Mouse (Mus musculus) kidney, adult 9 months (tissue): ENCODE data around the gene Cdk1.
"Not testable (repeated sequence)": the region's sequence is repeated elsewhere in the genome, so short reads cannot be mapped to it uniquely, and the experiment has no call there.

Experiments
- DNase-seq: peaks from one replicate; pipeline ENCODE4 v3.0.0; 2022

The Cdk1 gene

GRCm38 (mm10) chr10:69352212-69353085 lies at the start of gene Cdk1:
TSS of gene Cdk1 (minus strand) at chr10:69352938.
- peak; percentile 98 for DNase-seq

- DNase-seq, result peak; percentile 14
Observed at GRCm38 (mm10) chr10:69399814-69400385, 47.2 kb upstream of the Cdk1 start.

GRCm38 (mm10) chr10:69398763-69399590 lies 46.2 kb upstream of the Cdk1 start, which contains the start of gene Ank3:
TSS of gene Ank3 (plus strand) at chr10:69398773.
- DNase-seq, result peak; percentile 57

- DNase-seq, result peak; percentile 14
Observed at GRCm38 (mm10) chr10:69398197-69398762, 45.5 kb upstream of the Cdk1 start.

- no peak for DNase-seq
Observed at GRCm38 (mm10) chr10:69389511-69389910, 36.8 kb upstream of the Cdk1 start.

GRCm38 (mm10) chr10:69386767-69387166 lies 34.0 kb upstream of the Cdk1 start:
- DNase-seq, result no peak

GRCm38 (mm10) chr10:69385136-69385535 lies 32.4 kb upstream of the Cdk1 start:
- DNase-seq, result no peak

- no peak for DNase-seq
Observed at GRCm38 (mm10) chr10:69384640-69385039, 31.9 kb upstream of the Cdk1 start.

- DNase-seq, result no peak
Observed at GRCm38 (mm10) chr10:69383186-69383585, 30.4 kb upstream of the Cdk1 start.

GRCm38 (mm10) chr10:69375154-69375553 lies 22.4 kb upstream of the Cdk1 start:
- no peak for DNase-seq

- DNase-seq, result no peak
Observed at GRCm38 (mm10) chr10:69373796-69374550, 21.2 kb upstream of the Cdk1 start.

- no peak for DNase-seq
Observed at GRCm38 (mm10) chr10:69372061-69372460, 19.3 kb upstream of the Cdk1 start.

GRCm38 (mm10) chr10:69371441-69371840 lies 18.7 kb upstream of the Cdk1 start:
- peak; percentile 23 for DNase-seq

- DNase-seq, result no peak
Observed at GRCm38 (mm10) chr10:69369321-69369720, 16.6 kb upstream of the Cdk1 start.

- peak; percentile 36 for DNase-seq
Observed at GRCm38 (mm10) chr10:69366877-69367387, 14.2 kb upstream of the Cdk1 start.

GRCm38 (mm10) chr10:69366208-69366607 lies 13.5 kb upstream of the Cdk1 start:
- no peak for DNase-seq

GRCm38 (mm10) chr10:69359666-69360065 lies 6.9 kb upstream of the Cdk1 start:
- no peak for DNase-seq

- DNase-seq, result not testable (repeated sequence)
Observed at GRCm38 (mm10) chr10:69353086-69353479, 345 bp upstream of the Cdk1 start.

GRCm38 (mm10) chr10:69351842-69352211 lies 911 bp downstream of the Cdk1 start:
- DNase-seq, result no peak

GRCm38 (mm10) chr10:69351071-69351841 lies 1.5 kb downstream of the Cdk1 start:
- DNase-seq, result no peak

GRCm38 (mm10) chr10:69348206-69348605 lies 4.5 kb downstream of the Cdk1 start:
- no peak for DNase-seq
